Mouse (Mus musculus) gastrocnemius, adult 8-10 months (tissue): ENCODE data around the gene Tspan15. TPM values are rescaled to one million over a fixed set of nuclear protein-coding genes. Genes with fewer than 3 reads are reported as not detected.

Experiments used
- DNase-seq, 2 experiments: peaks; one replicate each; pipeline ENCODE4 v3.0.0; 2022; ENCODE audit warnings: low spot score in 2 of 2
- total RNA-seq, 4 experiments: library from RNA; stranded (reverse); gene quantifications; 2 replicates each; pipeline ENCODE4 v1.2.4; 2022

Tspan15 gene
- total RNA-seq, 4 experiments from 2014 or later: 4.6 to 7.3 (median 5.1) TPM

- no peak for DNase-seq
Observed at GRCm38 (mm10) chr10:62190821-62191220, 40.2 kb downstream of the Tspan15 start.

GRCm38 (mm10) chr10:62189910-62190309 lies 41.1 kb downstream of the Tspan15 start:
- no peak for DNase-seq

GRCm38 (mm10) chr10:62189303-62189702 lies 41.7 kb downstream of the Tspan15 start:
- DNase-seq: peak in 1 of 2 experiments; percentile 55

- peak; percentile 54 for DNase-seq
Observed at GRCm38 (mm10) chr10:62186882-62187281, 44.2 kb downstream of the Tspan15 start.

- DNase-seq: peak; percentile 86
Observed at GRCm38 (mm10) chr10:62183053-62183452, 48.0 kb downstream of the Tspan15 start.

- no peak for DNase-seq
Observed at GRCm38 (mm10) chr10:62182471-62183014, 48.5 kb downstream of the Tspan15 start.

- DNase-seq: no peak
Observed at GRCm38 (mm10) chr10:62181701-62182100, 49.4 kb downstream of the Tspan15 start.

- DNase-seq: no peak
Observed at GRCm38 (mm10) chr10:62179944-62180343, 51.1 kb downstream of the Tspan15 start.

- no peak for DNase-seq
Observed at GRCm38 (mm10) chr10:62174533-62175313, 56.3 kb downstream of the Tspan15 start.

- no peak for DNase-seq
Observed at GRCm38 (mm10) chr10:62173941-62174448, 57.1 kb downstream of the Tspan15 start.

GRCm38 (mm10) chr10:62172841-62173553 lies 58.1 kb downstream of the Tspan15 start:
- DNase-seq: no peak

GRCm38 (mm10) chr10:62162410-62162809 lies 68.6 kb downstream of the Tspan15 start:
- no peak for DNase-seq

GRCm38 (mm10) chr10:62149929-62150328 lies 81.1 kb downstream of the Tspan15 start:
- no peak for DNase-seq

GRCm38 (mm10) chr10:62147466-62148248 lies 83.4 kb downstream of the Tspan15 start:
- DNase-seq: no peak

GRCm38 (mm10) chr10:62145957-62146356 lies 85.1 kb downstream of the Tspan15 start:
- no peak for DNase-seq

- DNase-seq: no peak
Observed at GRCm38 (mm10) chr10:62143820-62144219, 87.2 kb downstream of the Tspan15 start, which contains the start of gene Fam241b. Fam241b (minus strand) TSS chr10:62143920.

- no peak for DNase-seq
Observed at GRCm38 (mm10) chr10:62138040-62138439, 93.0 kb downstream of the Tspan15 start.

GRCm38 (mm10) chr10:62137150-62137549 lies 93.9 kb downstream of the Tspan15 start:
- DNase-seq: no peak

- no peak for DNase-seq
Observed at GRCm38 (mm10) chr10:62135696-62136470, 95.2 kb downstream of the Tspan15 start.
